Mouse (Mus musculus) midbrain, embryonic 11.5 days (tissue): ENCODE measurements around the gene Ssbp3. TPM values are rescaled to one million over a fixed set of nuclear protein-coding genes. Genes with fewer than 3 reads are reported as not detected.

ENCODE experiments used
- ATAC-seq: fragments of 200-750 bp; cut with Nextera tagmentation; 2 replicates; pipeline ENCODE4 v1.8.0; 2017; ENCODE audit warnings: moderate TSS enrichment, moderate library complexity; ENCODE audit not compliant: low FRiP score
- DNase-seq: peaks from one replicate; pipeline ENCODE4 v3.0.0; 2015; ENCODE audit warnings: low spot score; ENCODE audit errors: missing footprints
- H3K27ac ChIP-seq: fragments of 300-500 bp; sonication (generic); 2 replicates; pipeline ENCODE4 v1.5.1; 2014; ENCODE audit warnings: low read depth, low read length
- H3K27me3 ChIP-seq: fragments of 300-500 bp; sonication (generic); 2 replicates; pipeline ENCODE4 v1.6.1; 2014; ENCODE audit warnings: mild to moderate bottlenecking, low read length, moderate library complexity, mixed read lengths; ENCODE audit not compliant: control insufficient read depth, insufficient read depth
- H3K36me3 ChIP-seq: fragments of 300-500 bp; sonication (generic); 2 replicates; pipeline ENCODE4 v1.6.1; 2014; ENCODE audit warnings: mild to moderate bottlenecking, low read length, moderate library complexity, mixed read lengths; ENCODE audit not compliant: control insufficient read depth, insufficient read depth
- H3K4me1 ChIP-seq: fragments of 300-500 bp; sonication (generic); 2 replicates; pipeline ENCODE4 v1.6.1; 2014; ENCODE audit warnings: low read length; ENCODE audit not compliant: control insufficient read depth, insufficient read depth
- H3K4me2 ChIP-seq: fragments of 300-500 bp; sonication (generic); 2 replicates; pipeline ENCODE4 v1.6.1; 2014; ENCODE audit warnings: mild to moderate bottlenecking, moderate library complexity
- H3K4me3 ChIP-seq: fragments of 300-500 bp; sonication (generic); 2 replicates; pipeline ENCODE4 v1.5.1; 2014; ENCODE audit warnings: low read depth, low read length
- H3K9ac ChIP-seq: fragments of 300-500 bp; sonication (generic); 2 replicates; pipeline ENCODE4 v1.6.1; 2014; ENCODE audit warnings: low read length
- H3K9me3 ChIP-seq: fragments of 300-500 bp; sonication (generic); 2 replicates; pipeline ENCODE4 v1.6.1; 2016; ENCODE audit warnings: low read length; ENCODE audit not compliant: control insufficient read depth
- WGBS: fragments of 180-500 bp; shearing (Covaris S2); extraction: QIAGEN DNeasy Blood & Tissue Kit; methylation state at CpG from one replicate; pipeline ENCODE4 v1.1.7; 2014; 5-methylcytosine and 5-hydroxymethylcytosine counted together
- polyA plus RNA-seq: library from polyadenylated mRNA; unstranded; fragments of >200 nt; fragmentation: Nextera tagmentation; extraction: Ambion mirVana; gene quantifications from 2 replicates; pipeline ENCODE4 v1.2.1, GENCODE M21; 2014

The Ssbp3 gene
- polyA plus RNA-seq, 1 experiment from 2014 or later: 124 TPM

DNA sequence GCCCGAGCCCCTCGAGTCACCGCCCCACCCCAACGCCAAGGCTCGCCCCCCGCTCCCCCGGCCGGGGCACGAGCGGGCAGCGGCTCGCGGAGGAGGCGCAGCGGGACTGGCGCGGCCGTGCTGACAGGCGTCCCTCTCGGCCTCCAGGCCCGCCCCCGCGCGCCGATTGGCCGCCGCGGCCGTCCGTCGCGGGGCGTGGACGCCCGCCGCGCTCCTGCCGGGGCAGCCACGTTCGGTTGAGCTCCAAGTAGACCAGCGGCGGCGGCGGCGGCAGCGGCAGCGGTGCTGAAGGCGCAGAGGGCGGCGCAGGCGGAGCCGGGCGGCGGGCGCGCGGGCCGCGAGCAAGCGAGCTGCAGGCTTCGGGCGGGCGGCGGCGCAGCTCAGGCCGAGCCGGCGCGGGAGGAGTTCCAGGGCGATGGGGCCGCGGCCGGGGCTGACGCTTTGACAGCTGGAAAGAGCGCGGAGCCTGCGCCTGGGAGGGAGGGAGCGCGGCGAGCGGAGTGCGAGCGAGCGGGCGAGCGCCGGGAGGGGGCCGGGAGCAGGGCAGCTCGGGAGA, 823 bp downstream of the Ssbp3 start:
- peak overlapping the region; percentile 100 for H3K9ac ChIP-seq
- H3K27ac ChIP-seq: peak overlapping the region; percentile 99
- H3K4me1 ChIP-seq: peaks cover 46% of the 10 kb centered on the region
- peaks cover 15% of the 10 kb centered on the region for H3K36me3 ChIP-seq
- ATAC-seq (peak; percentile 87), DNase-seq (peak; percentile 98)
- peak overlapping the region; percentile 98 for H3K4me2 ChIP-seq
- H3K27me3 ChIP-seq: no peaks in the 10 kb centered on the region
- WGBS: under 1% methylated on average over 59 of the region's 89 CpGs
- H3K4me3 ChIP-seq: peak overlapping the region; percentile 100
- no peaks in the 10 kb centered on the region for H3K9me3 ChIP-seq

DNA sequence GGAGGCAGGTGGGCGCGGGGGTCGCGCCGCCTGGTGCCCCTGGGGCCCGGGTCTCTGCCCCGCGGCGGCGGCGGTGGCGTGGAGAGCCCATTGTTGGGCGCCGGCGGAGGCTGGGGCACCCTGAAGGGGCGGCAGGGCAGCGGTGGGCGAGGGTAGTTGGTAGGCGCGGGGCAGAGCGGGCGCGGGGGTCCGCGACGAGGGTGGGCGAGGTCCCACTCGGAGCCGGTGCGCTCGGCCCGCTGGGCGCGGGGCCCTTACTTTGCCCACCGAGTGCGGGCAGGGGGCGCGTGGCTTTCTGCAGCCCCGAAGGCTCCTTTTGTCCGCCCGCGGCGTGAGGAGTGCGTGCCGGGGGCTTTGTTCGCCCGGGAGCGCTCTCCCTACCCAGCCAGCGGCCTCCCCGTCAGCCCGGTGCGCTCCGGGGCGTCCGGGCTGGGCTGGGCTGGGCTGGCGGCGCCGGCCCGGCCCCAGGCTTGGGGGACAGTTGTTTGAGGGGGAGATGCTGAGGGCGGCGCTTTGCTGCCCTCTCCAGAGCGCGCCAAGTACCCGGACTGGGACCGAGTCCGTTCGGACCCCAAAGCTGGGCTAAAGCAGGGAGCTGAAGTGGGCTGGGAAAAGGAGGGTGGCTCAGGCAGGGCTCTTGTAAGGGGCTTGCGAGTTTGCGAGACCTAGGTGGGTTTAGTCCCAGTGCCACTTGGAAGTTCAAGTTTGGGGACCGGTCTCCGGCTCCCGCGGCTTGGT, 1.6 kb downstream of the Ssbp3 start:
- Histone ChIP-seq H3K27me3 (no peaks in the 10 kb centered on the region), H3K9ac (peak overlapping the region; percentile 100), H3K4me2 (peak overlapping the region; percentile 98), H3K36me3 (peaks cover 20% of the 10 kb centered on the region), H3K9me3 (no peaks in the 10 kb centered on the region), H3K4me3 (peak overlapping the region; percentile 100), H3K27ac (peak overlapping the region; percentile 99), H3K4me1 (peaks cover 46% of the 10 kb centered on the region)
- DNase-seq: peak; percentile 94
- WGBS: under 1% methylated on average over 55 of the region's 73 CpGs
- ATAC-seq: peak; percentile 4; the same call in 1 of the 2 replicates

GRCm38 (mm10) chr4:106912689-106913041, 2.2 kb downstream of the Ssbp3 start:
- no peaks in the 10 kb centered on the region for H3K9me3 ChIP-seq
- H3K27me3 ChIP-seq: no peaks in the 10 kb centered on the region
- H3K9ac ChIP-seq: peak overlapping the region; percentile 100
- peak overlapping the region; percentile 100 for H3K4me3 ChIP-seq
- DNase-seq (no peak), ATAC-seq (no peak)
- peaks cover 25% of the 10 kb centered on the region for H3K36me3 ChIP-seq
- peaks cover 41% of the 10 kb centered on the region for H3K4me1 ChIP-seq
- H3K27ac ChIP-seq: peak overlapping the region; percentile 99
- 5% methylated on average over 6 of the region's 6 CpGs for WGBS
- H3K4me2 ChIP-seq: peak overlapping the region; percentile 98

DNA sequence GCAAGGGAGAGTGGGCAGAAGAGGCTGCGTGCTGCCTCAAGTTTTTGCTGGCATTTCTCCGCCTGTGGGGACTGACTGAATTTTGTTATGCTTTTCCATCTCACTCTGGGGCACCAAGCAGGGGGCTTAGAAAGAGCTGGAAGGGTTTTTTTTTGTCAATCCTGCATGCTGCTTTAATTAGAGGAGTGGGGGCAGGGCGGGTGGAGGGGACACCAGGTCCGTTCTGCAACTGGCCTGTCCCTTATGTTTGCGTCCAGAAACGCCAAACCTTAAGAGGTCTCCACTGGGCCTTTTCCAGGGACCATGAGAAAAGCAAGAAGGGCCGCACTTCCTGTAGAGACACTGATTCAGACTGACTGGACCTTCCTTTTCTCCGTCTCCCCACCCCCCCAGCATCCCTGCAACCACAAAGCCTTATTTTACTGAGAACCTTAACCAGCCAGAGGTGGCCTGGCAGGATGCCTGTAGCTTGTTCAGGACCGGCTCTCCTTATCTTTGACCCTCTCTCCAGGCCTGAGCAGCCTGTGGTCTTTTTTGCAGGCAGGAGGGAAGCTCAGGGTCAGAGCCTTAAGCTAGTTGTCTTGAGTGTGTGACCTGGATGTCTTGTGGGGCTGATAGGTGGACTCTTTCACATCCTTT, 3.0 kb downstream of the Ssbp3 start:
- peak overlapping the region; percentile 98 for H3K4me2 ChIP-seq
- H3K4me3 ChIP-seq: peak overlapping the region; percentile 100
- no peaks in the 10 kb centered on the region for H3K27me3 ChIP-seq
- H3K4me1 ChIP-seq: peaks cover 33% of the 10 kb centered on the region
- ATAC-seq (no peak), DNase-seq (no peak)
- 24% methylated on average over 9 of the region's 9 CpGs for WGBS
- peak overlapping the region; percentile 100 for H3K9ac ChIP-seq
- H3K27ac ChIP-seq: 0 out of 2 replicates have a peak overlapping the region, but pooled peaks have one; percentile 99
- no peaks in the 10 kb centered on the region for H3K9me3 ChIP-seq
- H3K36me3 ChIP-seq: peaks cover 30% of the 10 kb centered on the region

GRCm38 (mm10) chr4:106915265-106915664, 4.8 kb downstream of the Ssbp3 start:
- Histone ChIP-seq H3K4me2 (peak overlapping the region; percentile 98; the same call in 1 of the 2 replicates), H3K4me3 (no peak overlapping the region), H3K4me1 (peaks cover 20% of the 10 kb centered on the region)

DNA sequence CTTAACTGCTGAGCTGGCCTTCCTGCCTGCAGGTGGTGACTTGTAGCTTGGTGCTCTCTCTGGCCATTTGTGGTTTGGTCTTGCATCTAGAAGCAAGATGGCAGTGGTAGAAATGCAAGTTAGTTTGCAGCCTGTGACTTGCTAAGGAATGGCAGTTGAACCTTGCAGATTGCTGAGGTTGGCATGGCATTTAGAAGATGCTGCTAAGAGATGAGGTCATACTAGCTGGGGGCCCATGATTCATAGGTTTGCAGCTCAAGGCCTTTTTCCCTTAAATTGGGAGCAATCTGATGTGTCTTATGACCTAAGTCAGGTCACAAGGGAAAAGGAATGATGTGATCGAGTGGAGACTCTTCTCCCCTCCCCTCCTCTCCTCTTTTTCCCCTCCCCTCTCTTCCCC, 7.8 kb downstream of the Ssbp3 start:
- Histone ChIP-seq H3K4me3 (no peak overlapping the region), H3K27me3 (no peaks in the 10 kb centered on the region), H3K9me3 (no peaks in the 10 kb centered on the region), H3K36me3 (peaks cover 50% of the 10 kb centered on the region), H3K27ac (no peak overlapping the region), H3K4me2 (no peak overlapping the region), H3K9ac (no peak overlapping the region), H3K4me1 (peaks cover 17% of the 10 kb centered on the region)
- ATAC-seq: no peak
- WGBS: 67% methylated on average over 1 of the region's 1 CpGs
- no peak for DNase-seq

More at GRCm38 (mm10) chr4:106915265-106915664, 4.8 kb downstream of the Ssbp3 start:
- ATAC-seq (no peak), DNase-seq (no peak)
- Histone ChIP-seq H3K27me3 (no peaks in the 10 kb centered on the region), H3K36me3 (peaks cover 38% of the 10 kb centered on the region), H3K27ac (no peak overlapping the region), H3K9me3 (no peaks in the 10 kb centered on the region), H3K9ac (no peak overlapping the region)
- WGBS: 73% methylated on average over 8 of the region's 8 CpGs

DNA sequence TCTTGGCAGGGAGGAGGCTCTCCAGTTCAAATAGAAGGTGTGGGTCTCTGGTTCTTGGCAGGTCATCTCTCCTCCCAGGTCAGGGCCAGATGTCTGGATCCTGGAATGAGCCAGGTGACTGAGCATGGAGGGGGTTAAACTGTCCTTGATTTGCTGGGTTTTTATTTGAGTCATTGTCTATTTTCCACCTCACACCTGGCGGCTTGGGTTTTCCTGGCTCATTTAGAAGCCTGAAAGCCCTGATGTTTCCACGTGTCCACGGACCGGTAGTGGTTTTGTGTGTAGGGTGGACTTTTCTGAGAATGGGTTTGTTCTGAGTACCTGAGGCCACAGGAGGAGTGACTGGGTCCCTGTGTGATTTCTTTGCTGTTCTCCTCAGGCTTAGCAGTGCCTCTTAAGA, 9.6 kb downstream of the Ssbp3 start:
- Histone ChIP-seq H3K36me3 (peaks cover 52% of the 10 kb centered on the region), H3K4me1 (peaks cover 5% of the 10 kb centered on the region; the same call in 1 of the 2 replicates)
- 95% methylated on average over 4 of the region's 4 CpGs for WGBS

DNA sequence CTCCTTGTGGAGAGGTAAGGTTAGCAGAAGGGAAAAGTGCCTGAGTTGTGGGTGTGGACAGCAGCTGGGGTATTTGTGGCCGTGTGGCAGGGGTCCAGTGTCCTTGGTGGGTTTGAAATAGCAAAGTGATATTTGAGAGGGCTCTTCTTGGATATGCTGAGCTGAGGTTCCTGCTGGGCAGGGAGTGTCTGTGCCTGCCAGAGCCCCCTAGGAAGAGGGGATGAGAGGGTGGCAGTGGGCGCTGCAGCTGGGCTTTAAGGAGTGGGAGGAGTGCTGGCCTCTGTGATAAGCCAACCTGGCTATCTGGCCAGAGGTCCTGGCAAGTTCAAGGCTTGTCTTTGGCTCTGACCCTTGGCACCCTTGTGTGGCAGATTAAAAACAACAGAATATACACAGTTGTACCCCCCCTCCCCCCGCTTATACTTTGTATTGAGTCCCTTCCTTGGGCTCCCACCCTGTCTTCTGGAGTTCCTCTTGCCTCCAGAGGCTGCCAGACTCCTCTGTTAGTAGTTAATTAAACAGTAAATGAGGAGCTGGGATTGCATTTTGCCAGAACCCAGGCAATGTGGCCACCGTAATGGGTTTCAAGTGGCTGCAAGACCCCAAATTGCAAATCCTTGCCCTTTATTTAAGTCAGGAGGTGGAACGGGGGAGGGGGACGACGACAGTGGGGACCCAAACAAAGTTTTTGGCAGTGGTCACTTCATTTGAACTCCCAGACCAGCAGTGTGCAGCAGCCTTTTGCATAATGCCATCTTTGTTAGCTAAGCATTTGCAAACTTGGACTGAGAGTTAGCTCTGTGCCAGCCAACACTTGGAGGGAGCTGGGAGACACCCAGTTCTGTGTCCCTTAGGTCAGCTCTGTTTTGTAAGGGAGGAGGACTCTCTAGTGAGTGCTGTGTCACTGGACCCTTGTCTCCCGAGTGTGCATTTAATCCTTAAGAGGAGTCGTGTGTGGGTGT, 11.2 kb downstream of the Ssbp3 start:
- Histone ChIP-seq H3K9me3 (no peaks in the 10 kb centered on the region), H3K36me3 (peaks cover 50% of the 10 kb centered on the region), H3K9ac (no peak overlapping the region), H3K4me2 (no peak overlapping the region), H3K27ac (no peak overlapping the region; the same call in 1 of the 2 replicates), H3K4me3 (no peak overlapping the region), H3K4me1 (peaks cover 2% of the 10 kb centered on the region; the same call in 1 of the 2 replicates), H3K27me3 (no peaks in the 10 kb centered on the region)
- ATAC-seq (no peak), DNase-seq (no peak)
- 66% methylated on average over 9 of the region's 9 CpGs for WGBS

More for the DNA sequence above, 9.6 kb downstream of the Ssbp3 start:
- no peaks in the 10 kb centered on the region for H3K27me3 ChIP-seq
- DNase-seq: no peak
- no peak overlapping the region for H3K9ac ChIP-seq
- ATAC-seq: no peak
- no peak overlapping the region for H3K27ac ChIP-seq
- H3K4me3 ChIP-seq: no peak overlapping the region
- H3K4me2 ChIP-seq: no peak overlapping the region
- no peaks in the 10 kb centered on the region for H3K9me3 ChIP-seq
